Mouse (Mus musculus): ENCODE results near the gene Gja6.

Gene Gja6

GRCm38 (mm10) chrX:160906952-160907351 is at the start of gene Gja6:
Gja6 (minus strand) TSS chrX:160907052.
- in situ Hi-C loops (cut with MboI, MseI): no loop called here

- in situ Hi-C loops (cut with MboI, MseI): no loop called here
These were observed 42.7 kb upstream of the Gja6 start for GRCm38 (mm10) chrX:160949583-160949982.

- in situ Hi-C loops (cut with MboI, MseI): no loop called here
These were observed 37.9 kb upstream of the Gja6 start for GRCm38 (mm10) chrX:160944722-160945121.

- in situ Hi-C loops (cut with MboI, MseI): loop anchor here (10.0 kb wide), 1 partner anchor 351 kb away; no protein-coding TSS in a partner anchor
These were observed 28.7 kb upstream of the Gja6 start for GRCm38 (mm10) chrX:160935541-160935940.

GRCm38 (mm10) chrX:160930656-160931055 is 23.8 kb upstream of the Gja6 start:
- in situ Hi-C loops (cut with MboI, MseI): loop anchor here (10.0 kb wide), 1 partner anchor 346 kb away; no protein-coding TSS in a partner anchor

GRCm38 (mm10) chrX:160928870-160929269 is 22.0 kb upstream of the Gja6 start:
- in situ Hi-C loops (cut with MboI, MseI): no loop called here

- in situ Hi-C loops (cut with MboI, MseI): no loop called here
These were observed 12.3 kb upstream of the Gja6 start for GRCm38 (mm10) chrX:160919022-160919637.

GRCm38 (mm10) chrX:160906477-160906876 is 375 bp downstream of the Gja6 start:
- in situ Hi-C loops (cut with MboI, MseI): no loop called here

GRCm38 (mm10) chrX:160905913-160906312 is 939 bp downstream of the Gja6 start:
- in situ Hi-C loops (cut with MboI, MseI): no loop called here

GRCm38 (mm10) chrX:160905041-160905678 is 1.7 kb downstream of the Gja6 start:
- in situ Hi-C loops (cut with MboI, MseI): no loop called here

GRCm38 (mm10) chrX:160901118-160901517 is 5.7 kb downstream of the Gja6 start:
- in situ Hi-C loops (cut with MboI, MseI): no loop called here

- in situ Hi-C loops (cut with MboI, MseI): no loop called here
These were observed 14.8 kb downstream of the Gja6 start for GRCm38 (mm10) chrX:160892077-160892476.

- in situ Hi-C loops (cut with MboI, MseI): no loop called here
These were observed 20.6 kb downstream of the Gja6 start for GRCm38 (mm10) chrX:160886301-160886700.

- in situ Hi-C loops (cut with MboI, MseI): no loop called here
These were observed 40.3 kb downstream of the Gja6 start for GRCm38 (mm10) chrX:160866576-160866975.

- in situ Hi-C loops (cut with MboI, MseI): no loop called here
These were observed 41.8 kb downstream of the Gja6 start for GRCm38 (mm10) chrX:160865022-160865421.

- in situ Hi-C loops (cut with MboI, MseI): no loop called here
These were observed 43.0 kb downstream of the Gja6 start for GRCm38 (mm10) chrX:160863689-160864383.

Measured in regulatory T cell (primary cell).